Mouse (Mus musculus) megakaryocyte-erythroid progenitor cell, adult 5 weeks (primary cell): ENCODE results near the gene Itga9. TPM values are rescaled to one million over a fixed set of nuclear protein-coding genes. Genes with fewer than 3 reads are reported as not detected.

Source experiments
- polyA plus RNA-seq: library from polyadenylated mRNA; stranded (reverse); fragments of >175 nt; gene quantifications from 2 replicates; pipeline ENCODE4 v1.2.3, GENCODE M21; 2012

Gene Itga9
- polyA plus RNA-seq: 0.36 and 0.56 TPM in 2 replicates

DNA sequence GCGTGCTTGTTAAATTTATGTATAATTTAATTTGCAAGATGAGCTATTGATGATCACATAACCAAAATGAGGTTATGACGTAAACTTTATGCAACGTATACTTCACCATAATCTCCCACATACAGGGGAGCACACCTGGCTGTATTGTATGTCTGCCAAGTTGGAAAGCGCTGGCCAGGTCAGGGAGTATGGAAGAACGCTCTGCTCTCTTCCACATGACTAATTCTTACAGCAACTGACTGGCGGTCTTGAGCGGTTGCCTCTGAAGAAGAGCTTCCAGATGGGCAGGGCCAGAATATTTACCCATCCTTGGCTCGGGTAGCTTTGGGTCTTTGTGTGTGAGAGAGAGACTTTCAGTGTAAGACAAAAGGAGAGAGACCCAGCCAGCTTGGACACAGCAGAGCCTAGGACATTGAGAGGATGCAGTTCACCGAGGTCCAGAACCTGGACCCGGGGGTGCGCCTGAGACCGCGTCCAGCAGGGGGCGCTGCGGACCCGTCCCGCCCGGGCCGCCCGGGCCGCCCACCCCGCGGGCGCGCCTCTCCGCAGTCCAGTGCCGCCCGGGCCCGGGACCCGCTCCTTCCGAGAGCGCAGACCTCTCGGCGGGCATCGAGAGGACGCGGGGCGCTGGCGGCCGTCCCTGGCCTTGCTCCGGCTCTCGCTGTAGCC, at the start of gene Itga9:
TSS of gene Itga9 (plus strand) at position 543 of the 669 bp plus-strand sequence.

DNA sequence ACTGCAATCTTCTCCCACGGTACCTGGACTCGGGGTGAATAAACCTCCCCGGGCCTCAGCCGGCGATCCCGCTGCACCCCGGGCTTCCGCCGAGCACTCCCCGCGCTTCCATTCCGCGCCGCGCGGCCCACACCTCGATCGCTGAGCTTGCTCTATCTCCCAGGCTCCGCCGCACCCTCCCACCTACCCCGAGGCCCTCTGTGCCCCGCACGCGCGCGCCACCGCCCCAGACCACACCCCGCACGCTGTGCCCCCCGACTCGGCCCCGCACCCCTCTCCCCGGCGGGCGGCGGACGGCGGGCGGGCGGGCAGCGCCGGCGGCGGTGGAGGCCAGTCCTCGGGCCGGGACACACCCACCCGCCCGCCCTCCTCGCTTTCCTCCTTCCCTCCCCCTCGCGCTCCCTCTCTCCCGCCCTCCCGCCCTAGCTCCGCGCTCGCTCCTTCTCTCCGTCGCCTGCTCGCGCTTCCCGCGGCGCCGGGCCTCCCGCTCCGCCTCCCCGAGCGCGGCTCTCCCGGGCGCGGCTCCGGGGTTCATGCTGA, 319.7 kb downstream of the Itga9 start, which contains the start of gene Ctdspl:
TSS of gene Ctdspl (plus strand) at position 343 of the 540 bp plus-strand sequence.

Other genes starting within 250 kb of the Itga9 start
- 1.7 and 2.7 TPM in 2 replicates for gene Eomes, start 128.5 kb upstream of the Itga9 start, polyA plus RNA-seq
- 7.4 and 13.4 TPM in 2 replicates for gene Golga4, start 100.4 kb upstream of the Itga9 start, polyA plus RNA-seq